Mouse (Mus musculus): ENCODE results near the gene Nos3.
A peak's percentile ranks its signal among the peaks of the same experiment; 100 is the strongest.

Gene Nos3

DNA sequence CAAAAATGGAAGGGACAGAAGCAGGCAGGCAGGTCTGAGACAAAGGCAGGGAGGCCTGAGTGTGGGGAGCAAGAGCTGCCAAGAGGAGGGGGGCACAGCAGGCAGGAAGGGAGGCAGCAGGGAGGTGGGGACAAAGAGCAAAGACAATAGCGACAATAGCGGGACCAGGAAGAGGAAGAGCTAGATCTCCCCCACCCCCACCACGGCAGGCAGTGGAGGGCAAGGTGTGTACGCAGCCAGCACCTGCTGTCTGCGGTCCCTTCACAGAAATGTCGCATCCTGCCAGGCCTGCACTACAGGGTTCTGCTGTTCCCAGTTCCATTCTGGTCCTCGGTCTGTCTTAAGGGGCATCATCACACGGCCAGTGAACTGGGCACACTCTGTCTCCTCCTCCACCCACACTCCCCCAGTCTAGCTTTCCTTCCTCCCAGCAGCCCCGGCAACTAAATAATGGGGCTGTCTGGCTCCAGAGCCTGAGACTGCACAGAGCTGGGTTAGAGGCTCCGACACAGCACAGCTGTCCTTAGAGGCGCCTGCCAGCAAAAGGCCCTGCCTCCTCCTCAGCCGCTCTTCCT lies 20.0 kb upstream of the Nos3 start:
- no peak for DNase-seq (ENCODE audit: low spot score in 2 of 2)

DNA sequence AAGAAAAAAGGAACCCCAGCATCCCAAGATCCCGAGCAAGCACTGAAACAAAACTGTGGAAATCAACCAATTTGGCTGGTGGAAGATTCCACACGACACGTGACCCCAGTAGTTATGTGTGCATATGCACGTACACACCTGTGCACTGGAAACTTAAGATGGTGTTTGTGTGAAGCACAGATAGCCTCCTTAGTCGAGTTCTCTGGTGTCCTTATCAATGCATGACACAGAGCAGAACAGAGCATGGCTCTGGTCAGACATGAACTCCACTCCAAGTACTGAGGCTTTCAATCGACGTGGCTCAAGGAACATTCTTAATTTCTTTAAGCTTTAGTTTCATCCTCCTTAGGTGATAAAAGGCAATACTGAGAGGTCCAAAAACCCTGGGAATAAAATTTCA lies 18.3 kb upstream of the Nos3 start:
- no peak for DNase-seq (ENCODE audit: low spot score in 2 of 2)

DNA sequence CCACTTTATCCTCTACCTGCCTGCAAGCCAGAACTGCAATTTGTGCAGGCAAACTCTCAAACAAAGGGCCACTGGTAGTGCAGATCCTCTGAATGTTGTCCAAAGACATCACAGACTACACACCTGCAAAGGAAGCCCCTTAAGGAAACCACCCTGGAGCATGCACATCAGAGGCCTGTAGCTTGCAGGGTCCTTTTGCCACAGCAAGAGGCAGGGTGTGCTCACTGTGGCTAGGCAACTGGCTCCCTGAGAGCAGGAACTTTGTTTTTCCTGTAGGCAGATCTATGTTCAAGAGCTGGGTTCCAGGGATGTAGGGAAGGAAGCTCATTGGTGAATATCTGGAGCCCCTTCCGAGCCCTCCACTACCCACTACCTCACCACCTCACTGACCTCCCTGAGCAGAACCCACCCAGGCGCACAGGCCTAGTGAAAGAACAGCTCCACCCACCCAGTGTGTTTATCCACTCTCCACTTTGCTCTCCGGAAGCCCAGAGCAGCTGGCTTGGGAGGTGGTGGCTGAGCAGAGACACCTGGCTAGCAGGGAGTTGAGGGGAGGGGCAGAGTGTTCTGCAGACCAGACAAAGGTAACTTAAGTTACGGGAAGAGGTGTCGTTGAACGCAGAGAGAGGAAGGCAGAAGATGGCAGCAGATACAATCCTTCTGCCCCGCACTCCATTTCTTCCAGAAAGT lies 17.3 kb upstream of the Nos3 start:
- DNase-seq (ENCODE audit: low spot score in 2 of 2), result no peak

GRCm38 (mm10) chr5:24348128-24348527 lies 16.5 kb upstream of the Nos3 start:
- DNase-seq (ENCODE audit: low spot score in 2 of 2), result peak in 1 of 2 experiments; percentile 38

DNA sequence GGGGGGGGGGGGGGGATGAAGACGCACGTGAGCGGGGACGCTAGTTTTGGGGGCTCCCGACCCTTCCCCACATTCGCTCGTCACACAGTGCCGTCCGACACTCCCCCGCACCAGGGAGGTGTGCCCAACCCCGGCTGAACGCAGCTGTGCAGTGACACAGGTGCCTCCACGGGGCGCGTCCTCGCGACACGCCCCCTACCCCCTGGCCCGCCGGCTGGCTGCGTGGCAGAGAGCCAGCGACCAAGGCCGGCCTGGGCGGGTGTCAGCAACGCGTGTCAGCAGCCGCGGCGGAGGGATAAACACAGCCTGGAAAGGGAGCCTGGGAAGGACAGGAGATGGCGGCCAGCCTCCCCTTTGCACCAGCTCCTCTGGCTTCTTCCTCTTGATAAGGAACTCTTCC lies 16.1 kb upstream of the Nos3 start:
- DNase-seq (ENCODE audit: low spot score in 2 of 2), result no peak

DNA sequence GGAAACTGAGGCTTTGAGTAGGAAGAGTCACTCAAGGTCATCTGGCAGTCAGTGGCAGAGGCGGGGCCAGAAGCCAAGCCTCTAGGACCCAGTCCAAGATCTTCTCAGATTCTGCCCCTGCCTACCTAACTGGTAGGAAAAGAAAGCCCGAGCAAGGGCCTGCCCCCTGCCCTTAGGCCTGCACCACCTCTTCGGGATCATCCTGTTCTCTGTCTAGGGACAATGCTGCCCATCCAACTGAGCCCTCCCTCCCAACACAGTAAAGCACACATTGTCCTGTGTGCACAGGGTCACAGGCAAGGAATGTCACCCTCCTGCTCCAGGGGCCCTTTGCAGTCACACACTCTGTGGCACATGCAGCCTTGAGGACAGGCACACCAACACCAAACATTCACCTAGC lies 14.5 kb upstream of the Nos3 start:
- no peak for DNase-seq (ENCODE audit: low spot score in 2 of 2)

DNA sequence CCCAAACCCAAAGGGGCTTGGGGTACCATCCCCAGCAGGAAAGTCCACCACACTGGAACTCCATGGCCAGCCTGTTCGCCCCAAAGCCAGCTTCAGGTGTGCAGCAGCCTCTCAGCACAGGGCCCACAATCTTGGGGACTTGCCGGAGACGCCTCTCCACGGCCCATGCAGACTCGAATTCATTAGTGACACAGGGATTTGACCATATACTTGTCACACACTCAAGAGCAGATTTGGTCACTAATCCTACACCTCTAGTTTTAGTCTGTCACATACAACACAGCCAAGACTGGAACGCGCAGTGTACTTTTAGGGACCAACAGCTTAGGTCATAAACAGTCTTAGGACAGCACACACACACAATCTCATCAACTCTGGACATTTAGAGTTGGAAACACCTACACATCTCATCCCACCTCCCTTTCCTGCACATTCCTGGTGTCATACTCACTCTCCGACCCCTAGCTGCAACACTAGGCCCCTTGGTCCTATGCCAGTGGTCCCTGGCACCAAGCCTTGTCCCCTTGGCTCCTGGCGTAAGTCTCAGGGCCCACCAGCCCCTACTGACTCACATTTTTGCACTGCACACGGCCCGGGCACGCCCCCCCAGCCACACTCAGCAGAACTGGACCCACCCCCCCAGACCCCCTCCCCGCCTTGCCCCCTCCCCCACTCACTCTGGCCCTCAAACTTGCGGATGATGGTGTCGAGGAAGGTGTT lies 13.9 kb upstream of the Nos3 start:
- no peak for DNase-seq (ENCODE audit: low spot score in 2 of 2)

DNA sequence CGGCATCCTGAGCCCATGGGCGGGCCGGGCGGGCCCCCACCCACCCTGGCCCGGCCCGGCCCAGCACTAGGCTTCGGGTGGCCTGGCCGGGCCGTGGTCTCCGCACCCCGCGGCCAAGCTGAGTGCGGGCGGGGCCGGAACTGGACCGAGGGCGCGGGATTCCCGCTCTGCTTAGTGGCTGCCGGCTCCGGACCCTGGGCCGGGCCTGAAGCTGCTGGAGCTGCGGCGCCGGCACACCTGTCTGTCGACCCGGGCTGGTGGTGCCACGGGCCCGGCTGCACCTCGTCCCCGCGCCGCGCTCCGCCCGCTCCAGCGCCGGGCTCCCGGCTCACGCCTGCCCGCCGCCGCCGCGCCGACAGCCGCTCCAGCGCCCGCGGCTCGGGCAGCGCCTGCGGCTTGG lies 13.3 kb upstream of the Nos3 start, which contains the start of gene Kcnh2:
Gene Kcnh2, minus strand, starts transcription at position 327 of the 400 bp plus-strand sequence.
- no peak for DNase-seq (ENCODE audit: low spot score in 2 of 2)

GRCm38 (mm10) chr5:24351701-24352171 lies 12.9 kb upstream of the Nos3 start:
- DNase-seq (ENCODE audit: low spot score in 2 of 2), result peak; percentile 57 to 75

DNA sequence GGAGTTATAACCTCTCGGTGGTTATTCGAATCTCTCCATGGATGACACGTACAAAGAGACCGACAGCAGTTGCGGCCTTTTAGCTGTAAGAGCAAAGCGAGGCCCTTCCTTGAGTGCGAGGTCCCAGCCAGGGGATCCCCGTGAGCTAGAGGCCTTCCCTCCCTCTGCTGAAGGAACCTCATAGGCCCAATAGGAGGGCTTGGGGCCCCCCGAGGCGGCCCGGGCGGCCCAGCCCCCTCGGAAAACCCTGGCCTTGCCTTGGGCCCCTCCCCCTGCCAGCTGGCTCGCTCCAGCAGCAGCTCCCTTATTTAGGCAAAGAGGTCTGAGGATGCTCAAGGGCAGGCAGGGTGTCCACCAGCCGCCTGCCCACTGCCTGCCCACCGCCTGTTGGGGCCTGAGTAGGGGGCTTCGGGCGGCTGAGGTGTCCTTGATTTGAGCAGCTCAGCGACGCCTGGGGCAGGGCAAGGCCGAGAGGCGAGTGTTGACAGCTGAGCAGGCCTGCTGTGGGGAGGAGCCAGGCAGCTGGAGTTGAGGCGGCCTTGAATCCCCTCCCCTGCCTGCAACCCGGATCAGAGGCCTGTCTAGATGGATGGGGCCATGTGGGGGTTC lies 12.3 kb upstream of the Nos3 start:
- DNase-seq (ENCODE audit: low spot score in 2 of 2), result no peak

- DNase-seq (ENCODE audit: low spot score in 2 of 2), result no peak
These were observed 11.3 kb upstream of the Nos3 start for GRCm38 (mm10) chr5:24353327-24353726.

GRCm38 (mm10) chr5:24356764-24357163 lies 7.8 kb upstream of the Nos3 start:
- DNase-seq (ENCODE audit: low spot score in 2 of 2), result no peak

- DNase-seq (ENCODE audit: low spot score in 2 of 2), result no peak
These were observed 7.1 kb upstream of the Nos3 start for GRCm38 (mm10) chr5:24357461-24357860.

DNA sequence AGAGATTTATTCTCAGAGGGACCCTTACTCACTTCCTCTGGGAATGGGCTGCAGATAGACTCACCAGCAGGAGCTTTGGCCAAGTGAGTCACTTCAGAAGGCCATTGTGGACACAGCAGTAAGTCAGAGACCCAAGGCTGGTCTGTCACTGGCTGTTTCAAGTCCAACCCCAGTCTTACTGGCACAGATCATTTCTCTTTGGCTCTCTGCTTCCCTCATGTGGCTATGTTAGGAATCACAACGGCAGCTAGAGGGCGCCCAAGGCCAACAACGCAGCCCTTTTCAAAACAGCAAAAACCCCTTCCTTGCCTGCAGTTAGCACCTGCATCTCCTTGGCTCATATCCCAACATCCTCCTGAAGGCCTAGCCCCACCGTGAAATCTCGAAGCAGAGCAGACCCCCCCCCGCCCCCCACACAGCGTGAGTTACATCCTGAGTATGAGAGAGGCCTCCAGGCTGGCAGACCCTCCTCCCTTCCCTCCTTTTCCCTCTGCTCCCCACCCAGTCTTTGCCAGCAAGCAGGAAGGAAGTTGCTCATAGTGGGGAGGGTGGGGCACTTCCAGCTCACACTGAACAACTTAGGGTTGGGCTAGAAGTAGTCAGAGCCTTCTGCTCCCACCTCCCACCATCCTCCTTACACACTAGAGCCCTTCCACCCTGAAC lies 3.7 kb upstream of the Nos3 start:
- peak; percentile 72 to 82 for DNase-seq (ENCODE audit: low spot score in 2 of 2)

- DNase-seq (ENCODE audit: low spot score in 2 of 2), result no peak
These were observed 1.1 kb upstream of the Nos3 start for GRCm38 (mm10) chr5:24363467-24363866.

GRCm38 (mm10) chr5:24364061-24364460 lies 549 bp upstream of the Nos3 start:
- no peak for DNase-seq (ENCODE audit: low spot score in 2 of 2)

GRCm38 (mm10) chr5:24364963-24365362 lies 353 bp downstream of the Nos3 start:
- no peak for DNase-seq (ENCODE audit: low spot score in 2 of 2)

DNA sequence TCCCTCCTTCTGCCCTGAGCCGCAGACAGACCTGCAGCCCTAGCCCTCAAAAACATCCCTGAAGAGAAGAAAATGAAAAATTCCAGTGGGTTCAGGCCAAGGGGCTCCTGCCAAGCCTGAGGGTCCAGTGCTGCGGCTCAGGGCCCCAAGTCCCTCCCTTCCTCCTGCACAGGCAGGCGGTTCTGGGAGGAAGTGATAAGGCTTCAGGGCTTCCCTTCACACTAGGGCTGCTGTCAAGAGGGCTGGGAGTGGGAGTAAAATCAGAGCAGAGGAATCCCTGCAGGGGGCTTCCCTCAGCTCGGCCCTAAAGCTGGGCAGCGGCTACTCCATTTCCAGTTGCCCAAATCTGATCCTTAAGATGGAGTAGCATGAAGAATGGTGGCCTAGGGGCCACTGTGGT lies 918 bp downstream of the Nos3 start:
- no peak for DNase-seq (ENCODE audit: low spot score in 2 of 2)

GRCm38 (mm10) chr5:24366426-24366825 lies 1.8 kb downstream of the Nos3 start:
- DNase-seq (ENCODE audit: low spot score in 2 of 2), result no peak

- DNase-seq (ENCODE audit: low spot score in 2 of 2), result no peak
These were observed 5.2 kb downstream of the Nos3 start for GRCm38 (mm10) chr5:24369767-24370166.

- DNase-seq (ENCODE audit: low spot score in 2 of 2), result no peak
These were observed 9.2 kb downstream of the Nos3 start for GRCm38 (mm10) chr5:24373807-24374206.

- no peak for DNase-seq (ENCODE audit: low spot score in 2 of 2)
These were observed 9.6 kb downstream of the Nos3 start for GRCm38 (mm10) chr5:24374216-24374615.
